Mouse (Mus musculus) CH12.LX (cell line): ENCODE measurements around the gene Mynn. TPM values are rescaled to one million over a fixed set of nuclear protein-coding genes. Genes with fewer than 3 reads are reported as not detected.

ENCODE experiments used
- DNase-seq: peaks from one replicate; pipeline ENCODE4 v3.0.0-alpha.2; 2013; ENCODE audit errors: extremely low read depth
- H3K27ac ChIP-seq: 2 replicates; pipeline ENCODE4 v1.5.1; 2012; ENCODE audit warnings: low read depth, mild to moderate bottlenecking, control low read depth, moderate library complexity; ENCODE audit not compliant: insufficient read depth
- H3K27me3 ChIP-seq: replicated peaks from 2 replicates; pipeline ENCODE3; 2012; ENCODE audit warnings: inconsistent platforms
- H3K36me3 ChIP-seq, 2 experiments: replicated peaks in 1 of 2; 2 replicates each; pipeline versions ENCODE3 to v1.6.1; 2012; ENCODE audit warnings: inconsistent platforms in 1 of 2, low read length in 1 of 2, mild to moderate bottlenecking in 1 of 2, mixed read lengths in 1 of 2, moderate library complexity in 1 of 2; ENCODE audit not compliant: control insufficient read depth in 1 of 2, insufficient read depth in 1 of 2
- H3K4me1 ChIP-seq, 2 experiments: 2 replicates each; pipeline ENCODE4 v1.6.1; 2012; ENCODE audit warnings: inconsistent platforms in 1 of 2, moderate library complexity in 1 of 2; ENCODE audit not compliant: insufficient read depth in 2 of 2, control insufficient read depth in 1 of 2
- H3K4me2 ChIP-seq: 2 replicates; pipeline ENCODE4 v1.6.1; 2012; ENCODE audit warnings: low read depth, mild to moderate bottlenecking, control low read depth; ENCODE audit not compliant: poor library complexity, insufficient read depth, severe bottlenecking
- H3K4me3 ChIP-seq, 3 experiments: fragments of 150-350 bp in 1 of 3; sonication (generic) in 1 of 3; replicated peaks in 1 of 3; 2 replicates each; pipeline versions ENCODE3 to v1.5.1; 2011 to 2012; ENCODE audit warnings: low read depth in 2 of 3, low read length in 2 of 3, mild to moderate bottlenecking in 2 of 3, moderate library complexity in 2 of 3, control low read depth in 1 of 3, improper control_type of control experiment in 1 of 3, inconsistent platforms in 1 of 3, mixed read lengths in 1 of 3; ENCODE audit not compliant: poor library complexity in 1 of 3
- H3K79me2 ChIP-seq: replicated peaks from 2 replicates; pipeline ENCODE4 v1.6.1; 2012; ENCODE audit warnings: mild to moderate bottlenecking, moderate library complexity; ENCODE audit not compliant: control insufficient read depth, poor library complexity, insufficient read depth, severe bottlenecking; ENCODE audit errors: extremely low read depth
- H3K9ac ChIP-seq: 2 replicates; pipeline ENCODE4 v1.6.1; 2012; ENCODE audit warnings: low read depth, mild to moderate bottlenecking, control low read depth, moderate library complexity; ENCODE audit not compliant: insufficient read depth
- H3K9me3 ChIP-seq: replicated peaks from 2 replicates; pipeline ENCODE3; 2012; ENCODE audit warnings: low read length, inconsistent platforms, mixed read lengths
- CHD1 ChIP-seq: IDR thresholded peaks from 2 replicates; pipeline ENCODE4 v1.6.1; 2012; ENCODE audit warnings: low read depth, low read length, improper control_type of control experiment, inconsistent platforms
- CHD2 ChIP-seq: IDR thresholded peaks from 2 replicates; pipeline ENCODE4 v1.6.1; 2011; ENCODE audit warnings: low read length, improper control_type of control experiment
- CTCF ChIP-seq, 2 experiments: IDR thresholded peaks in 1 of 2; conservative IDR thresholded peaks in 1 of 2; 2 replicates each; pipeline ENCODE4 v1.5.1; 2011 to 2012; ENCODE audit warnings: low read depth in 2 of 2, low read length in 2 of 2, improper control_type of control experiment in 1 of 2, inconsistent platforms in 1 of 2, mild to moderate bottlenecking in 1 of 2, moderate library complexity in 1 of 2
- E2F4 ChIP-seq: IDR thresholded peaks from 2 replicates; pipeline ENCODE4 v1.6.1; 2011; ENCODE audit warnings: low read depth, low read length, improper control_type of control experiment; ENCODE audit not compliant: insufficient replicate concordance
- ELF1 ChIP-seq: IDR thresholded peaks from 2 replicates; pipeline ENCODE4 v1.6.1; 2014; ENCODE audit warnings: low read depth, mild to moderate bottlenecking, inconsistent platforms, low read length, improper control_type of control experiment
- EP300 ChIP-seq: IDR thresholded peaks from 2 replicates; pipeline ENCODE4 v1.6.1; 2011; ENCODE audit warnings: low read length, improper control_type of control experiment
- GABPA ChIP-seq: IDR thresholded peaks from 2 replicates; pipeline ENCODE4 v1.6.1; 2012; ENCODE audit warnings: low read depth, low read length, improper control_type of control experiment, inconsistent platforms; ENCODE audit not compliant: insufficient replicate concordance
- IRF4 ChIP-seq: IDR thresholded peaks from 2 replicates; pipeline ENCODE4 v1.6.1; 2014; ENCODE audit warnings: low read depth, mild to moderate bottlenecking, inconsistent platforms, low read length, improper control_type of control experiment
- JUN ChIP-seq: IDR thresholded peaks from 2 replicates; pipeline ENCODE4 v1.6.1; 2011; ENCODE audit warnings: low read depth, mild to moderate bottlenecking, low read length, improper control_type of control experiment, moderate library complexity; ENCODE audit not compliant: insufficient read depth
- JUND ChIP-seq: conservative IDR thresholded peaks from 2 replicates; pipeline ENCODE4 v1.6.1; 2011; ENCODE audit warnings: low read depth, low read length, improper control_type of control experiment
- KAT2A ChIP-seq: IDR thresholded peaks from 2 replicates; pipeline ENCODE4 v1.6.1; 2012; ENCODE audit warnings: low read length, improper control_type of control experiment, inconsistent platforms; ENCODE audit not compliant: insufficient replicate concordance
- MAFK ChIP-seq: IDR thresholded peaks from 2 replicates; pipeline ENCODE4 v1.6.1; 2011; ENCODE audit warnings: low read length, improper control_type of control experiment; ENCODE audit not compliant: insufficient replicate concordance
- MAX ChIP-seq: IDR thresholded peaks from 2 replicates; pipeline ENCODE4 v1.6.1; 2011; ENCODE audit warnings: low read length, improper control_type of control experiment
- MAZ ChIP-seq: IDR thresholded peaks from 2 replicates; pipeline ENCODE4 v1.6.1; 2012; ENCODE audit warnings: low read depth, mild to moderate bottlenecking, inconsistent platforms, low read length, improper control_type of control experiment, moderate library complexity
- MXI1 ChIP-seq: IDR thresholded peaks from 2 replicates; pipeline ENCODE4 v1.6.1; 2011; ENCODE audit warnings: mild to moderate bottlenecking, low read depth, low read length, improper control_type of control experiment
- MYC ChIP-seq: IDR thresholded peaks from 2 replicates; pipeline ENCODE4 v1.6.1; 2011; ENCODE audit warnings: low read depth, mild to moderate bottlenecking, improper control_type of control experiment, low read length
- NELFE ChIP-seq: IDR thresholded peaks from 2 replicates; pipeline ENCODE4 v1.6.1; 2011; ENCODE audit warnings: low read depth, low read length, improper control_type of control experiment
- NRF1 ChIP-seq: IDR thresholded peaks from 2 replicates; pipeline ENCODE4 v1.6.1; 2014; ENCODE audit warnings: low read depth, mild to moderate bottlenecking, inconsistent platforms, low read length, improper control_type of control experiment, moderate library complexity
- PAX5 ChIP-seq: IDR thresholded peaks from 2 replicates; pipeline ENCODE4 v1.6.1; 2012; ENCODE audit warnings: low read length, inconsistent platforms, mixed read lengths
- POLR2A ChIP-seq: IDR thresholded peaks from 2 replicates; pipeline ENCODE4 v1.6.1; 2011; ENCODE audit warnings: low read depth, mild to moderate bottlenecking, improper control_type of control experiment, low read length
- POLR2AphosphoS2 ChIP-seq: IDR thresholded peaks from 2 replicates; pipeline ENCODE4 v1.6.1; 2011; ENCODE audit warnings: low read depth, low read length, improper control_type of control experiment
- RAD21 ChIP-seq: IDR thresholded peaks from 2 replicates; pipeline ENCODE4 v1.6.1; 2011; ENCODE audit warnings: low read depth, mild to moderate bottlenecking, low read length, improper control_type of control experiment, moderate library complexity
- RCOR1 ChIP-seq: conservative IDR thresholded peaks from 2 replicates; pipeline ENCODE4 v1.6.1; 2012; ENCODE audit warnings: low read depth, mild to moderate bottlenecking, inconsistent platforms, low read length, improper control_type of control experiment
- SIN3A ChIP-seq: IDR thresholded peaks from 2 replicates; pipeline ENCODE4 v1.6.1; 2012; ENCODE audit warnings: low read length, improper control_type of control experiment, inconsistent platforms
- SMC3 ChIP-seq: IDR thresholded peaks from 2 replicates; pipeline ENCODE4 v1.6.1; 2011; ENCODE audit warnings: low read depth, low read length, improper control_type of control experiment
- TBP ChIP-seq: conservative IDR thresholded peaks from 2 replicates; pipeline ENCODE4 v1.6.1; 2011; ENCODE audit warnings: low read depth, low read length, improper control_type of control experiment
- TCF12 ChIP-seq: IDR thresholded peaks from 2 replicates; pipeline ENCODE4 v1.6.1; 2014; ENCODE audit warnings: low read depth, mild to moderate bottlenecking, inconsistent platforms, low read length, improper control_type of control experiment
- UBTF ChIP-seq: IDR thresholded peaks from 2 replicates; pipeline ENCODE4 v1.6.1; 2012; ENCODE audit warnings: low read depth, mild to moderate bottlenecking, inconsistent platforms, low read length, improper control_type of control experiment, moderate library complexity
- USF1 ChIP-seq: IDR thresholded peaks from 2 replicates; pipeline ENCODE4 v1.6.1; 2014; ENCODE audit warnings: low read depth, mild to moderate bottlenecking, inconsistent platforms, low read length, improper control_type of control experiment
- USF2 ChIP-seq: conservative IDR thresholded peaks from 2 replicates; pipeline ENCODE4 v1.6.1; 2011; ENCODE audit warnings: low read depth, low read length, improper control_type of control experiment
- ZC3H11A ChIP-seq: IDR thresholded peaks from 2 replicates; pipeline ENCODE4 v1.6.1; 2012; ENCODE audit warnings: low read depth, mild to moderate bottlenecking, inconsistent platforms, low read length, improper control_type of control experiment
- ZKSCAN1 ChIP-seq: IDR thresholded peaks from 2 replicates; pipeline ENCODE4 v1.6.1; 2012; ENCODE audit warnings: low read depth, inconsistent platforms, low read length, improper control_type of control experiment, borderline replicate concordance
- ZMIZ1 ChIP-seq: IDR thresholded peaks from 2 replicates; pipeline ENCODE4 v1.6.1; 2012; ENCODE audit warnings: low read depth, mild to moderate bottlenecking, inconsistent platforms, low read length, improper control_type of control experiment
- ZNF384 ChIP-seq: IDR thresholded peaks from 2 replicates; pipeline ENCODE4 v1.6.1; 2012; ENCODE audit warnings: low read depth, low read length, improper control_type of control experiment, inconsistent platforms
- dilution Hi-C: fragments of 300-500 bp; cut with MboI; formaldehyde crosslinking; loops from 2 replicates; pipeline ENCODE4 v1.14.3; 2020; ENCODE audit warnings: low sequenced_read_pairs; ENCODE audit not compliant: extremely low pct_unique_long_range_greater_than_20kb, extremely low pct_ligation_motif_present
- in situ Hi-C: fragments of 300-500 bp; cut with MboI; formaldehyde crosslinking; loops from 3 replicates; pipeline ENCODE4 v1.14.3; 2019; ENCODE audit warnings: low sequenced_read_pairs, low pct_ligation_motif_present, low pct_unique_long_range_greater_than_20kb, mixed read lengths
- polyA plus RNA-seq: library from polyadenylated mRNA; unstranded; fragments of >175 nt; gene quantifications from 2 replicates; pipeline ENCODE4 v1.2.1, GENCODE M21; 2012; ENCODE audit warnings: low read depth; ENCODE audit not compliant: insufficient read length
- total RNA-seq, 2 experiments: library from RNA; depleted of rRNA; stranded (reverse); fragments of 300-350 nt in 1 of 2; fragments of >200 nt in 1 of 2; gene quantifications; 2 replicates each; pipeline ENCODE4 v1.2.3; 2012 to 2014

Gene Mynn
- total and polyA plus RNA-seq, 3 experiments: 11.9 to 31.1 (median 15.5) TPM

GRCm38 (mm10) chr3:30592418-30592853, 9.4 kb upstream of the Mynn start:
- Histone ChIP-seq H3K9me3 (no peaks in the 10 kb centered on the region), H3K79me2 (no peaks in the 10 kb centered on the region), H3K36me3 (no peaks in the 10 kb centered on the region), H3K4me1 (peaks cover 2 to 11% of the 10 kb centered on the region in 2 experiments; a peak in 3 of 4 replicates), H3K4me2 (no peak overlapping the region), H3K4me3 (no peak overlapping the region), H3K27me3 (no peaks in the 10 kb centered on the region), H3K27ac (no peak overlapping the region), H3K9ac (no peak overlapping the region)
- dilution Hi-C loops (no loop called here), in situ Hi-C loops (loop anchor here (10.0 to 25.0 kb wide), 3 partner anchors 220 to 552 kb away; partner anchors contain the start of genes Cldn11 and Prkci)
- DNase-seq: peak; percentile 72
- TF ChIP-seq IRF4 (0 out of 2 replicates have a peak, but pooled peaks have one; percentile 23), GABPA (no peak), POLR2AphosphoS2 (no peak), ZC3H11A (no peak), SIN3A (no peak), EP300 (no peak), MAFK (no peak), E2F4 (no peak), NRF1 (no peak), JUN (no peak), RCOR1 (no peak), TBP (no peak), MAX (no peak), KAT2A (no peak), MAZ (no peak), PAX5 (no peak), USF1 (no peak), SMC3 (peak; percentile 76), CHD1 (no peak), ELF1 (peak; percentile 76), TCF12 (no peak), CHD2 (no peak), USF2 (no peak), RAD21 (peak; percentile 93), UBTF (no peak), MXI1 (no peak), ZMIZ1 (no peak), ZNF384 (no peak), CTCF (conservative IDR thresholded peaks at IDR 0.05 in 1 of 2, IDR thresholded peaks at IDR 0.05 in 1 of 2; ENCODE audit: low read depth in 2 of 2, low read length in 2 of 2) (peak; percentile 55 to 90), POLR2A (no peak), ZKSCAN1 (no peak), NELFE (no peak), MYC (peak; percentile 47; the same call in 1 of the 2 replicates), JUND (no peak)
